Mouse (Mus musculus): ENCODE results near the gene Zfp760.
A peak's percentile ranks its signal among the peaks of the same experiment; 100 is the strongest.
"Not testable (repeated sequence)": the region's sequence is repeated elsewhere in the genome, so short reads cannot be mapped to it uniquely, and the experiment has no call there.

The Zfp760 gene

DNA sequence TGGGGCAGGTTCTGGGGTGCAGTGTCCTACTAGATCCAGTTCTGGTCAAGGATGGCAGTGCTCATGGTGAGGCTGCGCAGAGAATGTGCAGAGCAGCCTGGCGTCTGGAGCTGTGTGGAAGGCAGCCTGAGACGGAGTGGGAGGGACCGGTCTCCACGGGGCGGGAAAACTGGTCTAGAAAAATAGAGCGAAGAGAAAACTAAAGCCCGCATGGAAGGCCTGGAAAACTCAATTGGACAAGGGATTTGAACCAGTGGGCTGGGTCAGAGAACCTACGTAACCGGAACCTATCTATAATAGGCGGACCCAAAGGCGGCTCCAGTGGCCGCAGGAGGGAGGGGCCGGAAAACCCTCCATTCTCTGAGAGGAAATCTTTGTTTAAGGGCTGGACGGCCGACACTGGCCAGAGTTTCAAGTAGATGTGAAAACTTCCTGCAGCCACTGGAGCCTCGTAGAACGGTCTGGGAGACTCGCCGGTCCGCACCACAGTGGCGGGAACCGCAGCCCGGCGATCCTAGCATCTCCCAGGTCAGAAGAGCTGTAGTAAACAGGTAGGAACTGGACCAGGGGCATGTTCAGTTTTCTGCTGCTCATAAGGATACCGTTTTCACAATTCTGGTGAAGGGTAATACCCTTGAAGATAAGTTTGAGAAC lies at the start of gene Zfp760:
Gene Zfp760 (plus strand): TSS at position 399 of the 654 bp plus-strand sequence.
- peak; percentile 6 to 23 for DNase-seq (ENCODE audit: low read depth in 2 of 2, low spot score in 2 of 2)

DNA sequence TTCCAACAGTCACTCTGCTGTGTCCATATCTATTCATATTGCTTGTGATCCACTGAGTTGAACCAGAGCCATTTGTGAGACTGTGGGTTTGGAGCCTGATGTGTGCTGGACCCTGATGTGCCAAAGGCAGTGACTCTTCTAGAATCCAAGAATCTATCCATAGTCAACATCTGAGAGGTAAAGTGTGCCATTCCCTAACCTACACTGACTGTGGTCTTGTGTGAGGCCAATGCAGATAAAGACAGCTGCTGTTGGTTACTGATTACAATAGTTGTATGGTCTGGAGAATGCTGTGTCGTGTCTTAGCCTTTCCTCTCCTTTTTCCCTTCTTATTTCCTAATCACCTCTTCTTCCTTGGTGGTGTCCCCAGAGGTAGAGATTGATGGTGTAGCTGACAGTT lies 28.7 kb upstream of the Zfp760 start:
- DNase-seq (ENCODE audit: low read depth in 2 of 2, low spot score in 2 of 2): not testable (repeated sequence)

DNA sequence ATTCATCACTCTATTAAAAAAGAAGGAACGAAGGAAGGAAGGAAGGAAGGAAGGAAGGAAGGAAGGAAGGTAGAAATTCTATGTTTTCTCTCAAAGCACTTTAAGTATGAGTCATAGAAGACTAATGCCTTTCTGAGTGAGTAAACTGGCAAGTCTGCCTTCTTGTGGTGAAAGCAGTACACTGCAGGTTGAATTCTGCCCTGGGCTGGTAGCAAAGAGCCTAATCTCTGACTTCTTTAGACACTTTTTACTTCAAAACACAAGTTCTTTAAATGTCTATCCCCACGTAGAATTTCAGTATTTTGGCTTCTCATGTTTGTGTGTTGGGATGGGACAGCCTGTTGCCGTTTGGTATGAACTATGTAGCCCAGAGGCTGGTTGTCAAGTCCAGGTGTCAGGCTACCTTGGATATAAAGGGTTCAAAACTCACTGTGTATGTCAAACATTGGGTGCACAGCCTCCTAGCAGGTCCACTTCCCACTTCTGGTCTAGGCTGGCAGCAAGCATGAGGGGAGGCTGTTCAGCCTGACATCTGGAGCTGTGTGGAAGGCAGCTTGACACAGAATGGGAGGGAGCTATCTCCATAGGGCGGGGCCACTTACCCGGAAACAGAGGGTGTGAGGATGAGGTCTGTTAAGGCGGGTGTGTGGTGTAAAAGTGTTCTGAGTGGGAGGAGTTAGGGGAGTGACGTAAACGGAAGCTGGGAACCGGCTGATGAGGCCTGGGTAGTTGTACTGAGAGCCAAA lies 28.1 kb upstream of the Zfp760 start:
- peak; percentile 89 to 92 for DNase-seq (ENCODE audit: low read depth in 2 of 2, low spot score in 2 of 2)

DNA sequence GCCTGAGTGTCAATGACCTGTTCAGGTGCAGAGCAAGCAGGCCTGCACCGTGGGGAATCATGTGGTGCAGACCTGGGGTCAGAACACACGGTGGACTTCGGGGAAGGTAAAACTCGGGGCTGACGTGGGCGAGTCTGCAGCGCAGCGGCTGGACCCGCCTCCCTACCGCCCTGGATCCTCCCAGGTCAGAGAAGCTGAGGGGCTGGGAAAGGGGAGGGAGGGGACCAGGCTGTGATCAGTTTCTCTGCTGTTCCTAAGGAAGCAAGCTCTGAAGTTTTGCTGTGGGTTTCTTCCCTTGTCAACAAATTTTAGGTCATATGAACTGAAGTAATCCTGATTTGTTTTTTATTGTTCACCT lies 27.5 kb upstream of the Zfp760 start:
- DNase-seq (ENCODE audit: low read depth in 2 of 2, low spot score in 2 of 2): not testable (repeated sequence)

DNA sequence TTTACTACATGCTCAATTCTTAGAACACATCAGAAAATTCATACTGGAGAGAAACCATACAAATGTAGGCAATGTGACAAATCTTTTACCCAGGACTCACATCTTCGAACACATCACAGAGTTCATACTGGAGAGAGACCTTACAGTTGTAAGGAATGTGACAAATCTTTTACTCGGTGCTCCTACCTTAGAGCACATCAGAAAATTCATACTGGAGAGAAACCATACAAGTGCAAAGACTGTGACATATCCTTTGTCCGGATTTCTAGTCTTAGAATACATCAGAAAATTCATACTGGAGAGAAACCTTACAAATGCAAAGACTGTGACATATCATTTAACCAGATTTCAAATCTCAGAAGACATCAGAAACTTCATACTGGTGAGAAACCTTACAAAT lies 16.0 kb upstream of the Zfp760 start, which contains the start of gene Gm10226:
Gene Gm10226 (plus strand): TSS at position 301 of the 400 bp plus-strand sequence.
- no peak for DNase-seq (ENCODE audit: low read depth in 2 of 2, low spot score in 2 of 2)

DNA sequence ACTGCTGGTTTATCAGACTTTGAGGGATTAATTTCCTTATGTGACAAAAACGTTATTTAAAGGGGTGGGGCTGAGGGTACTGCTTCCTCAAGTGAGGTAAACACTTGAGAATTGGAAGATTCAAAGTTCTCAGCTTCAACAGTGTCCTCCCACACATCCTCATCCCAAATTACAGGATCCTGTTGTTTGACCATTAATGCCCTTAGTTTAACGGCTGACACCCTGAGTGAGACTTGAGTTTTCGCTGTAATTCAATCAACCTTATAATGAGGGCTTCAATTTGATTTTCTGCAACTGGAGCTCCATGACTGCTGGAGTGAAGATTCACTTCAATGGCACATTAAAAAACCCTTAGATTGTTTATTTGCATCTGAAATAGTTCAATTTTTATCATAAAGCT lies 14.2 kb upstream of the Zfp760 start:
- no peak for DNase-seq (ENCODE audit: low read depth in 2 of 2, low spot score in 2 of 2)

DNA sequence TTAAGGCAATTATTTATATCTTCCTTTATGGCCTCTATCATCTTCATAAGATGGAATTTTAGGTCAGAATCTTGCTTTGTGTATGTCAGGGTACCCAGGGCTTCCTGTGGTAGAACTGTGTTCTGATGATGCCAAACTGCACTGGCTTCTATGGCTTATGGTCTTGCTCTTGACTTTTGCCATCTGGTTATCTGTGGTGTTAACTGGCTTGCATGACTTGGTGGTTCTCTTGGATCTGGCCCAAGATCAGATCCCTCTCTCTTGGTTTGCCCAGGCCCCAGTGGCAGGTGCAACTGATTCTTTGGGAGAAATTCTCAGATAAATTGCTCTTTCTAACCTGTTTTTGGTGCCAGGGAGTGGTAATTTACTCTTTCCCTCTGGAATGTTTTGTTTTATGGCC lies 11.5 kb upstream of the Zfp760 start:
- no peak for DNase-seq (ENCODE audit: low read depth in 2 of 2, low spot score in 2 of 2)

DNA sequence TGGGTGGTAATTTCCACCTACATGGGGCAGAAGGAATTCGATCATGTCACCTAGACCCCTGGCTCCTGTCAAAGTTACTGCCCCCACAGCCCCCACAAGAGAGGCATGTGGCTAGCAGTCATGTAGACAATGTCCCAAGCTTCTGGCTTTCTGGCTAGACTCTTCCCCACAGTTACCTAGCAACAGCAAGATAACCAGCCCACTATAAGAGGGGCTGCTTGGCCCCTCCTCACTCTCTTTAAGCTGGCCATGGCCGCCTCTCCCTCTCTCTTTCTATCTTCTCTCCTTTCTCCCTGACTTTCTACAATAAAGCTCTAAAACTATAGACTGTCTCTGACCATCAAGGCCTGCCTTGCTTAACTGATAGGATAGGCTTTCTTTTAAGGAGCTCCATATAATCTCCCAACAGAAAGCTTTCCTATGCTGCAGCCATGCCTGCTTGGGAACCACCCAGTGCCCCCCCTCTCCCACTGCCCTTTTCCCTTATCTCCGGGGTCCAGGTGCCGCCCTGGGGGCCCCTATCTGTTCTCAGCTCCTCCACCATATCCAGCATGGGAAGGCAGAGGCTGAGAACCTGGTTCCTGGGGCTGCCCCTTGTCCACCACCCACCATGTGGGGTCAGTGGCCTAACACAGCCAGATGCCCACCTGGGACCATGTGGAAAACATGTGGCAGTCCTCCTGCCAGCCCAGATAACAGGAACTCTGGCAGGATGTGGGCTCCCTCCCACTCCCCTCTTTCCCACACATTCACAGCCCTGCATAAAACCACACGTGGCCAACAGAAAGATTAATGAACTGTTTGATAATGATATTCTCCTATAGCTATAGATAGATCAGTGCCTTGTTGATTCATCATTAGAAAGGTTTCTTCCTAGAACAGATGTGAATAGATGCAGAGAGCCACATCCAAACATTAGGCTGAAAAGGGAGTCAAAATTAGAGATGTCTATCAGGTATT lies 5.0 kb upstream of the Zfp760 start:
- no peak for DNase-seq (ENCODE audit: low read depth in 2 of 2, low spot score in 2 of 2)

DNA sequence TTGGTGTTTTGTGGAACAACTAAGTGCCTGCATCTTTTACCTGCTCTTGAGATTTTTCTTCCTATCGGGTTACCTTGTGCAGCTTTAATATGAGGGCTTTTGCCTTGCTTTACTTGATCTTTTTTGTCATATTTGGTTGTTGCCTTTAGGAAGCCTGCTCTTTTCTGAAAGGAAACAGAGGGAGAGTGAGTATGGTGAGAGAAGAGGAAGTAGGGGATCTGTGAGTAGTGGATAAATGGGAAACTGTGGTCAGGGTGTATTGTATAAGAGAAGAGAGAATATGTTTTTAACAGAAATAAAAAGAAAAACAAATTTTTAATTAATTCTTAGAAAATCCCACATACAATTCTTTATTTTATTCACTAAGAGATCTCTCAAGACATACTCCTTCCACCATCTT lies 4.1 kb upstream of the Zfp760 start:
- no peak for DNase-seq (ENCODE audit: low read depth in 2 of 2, low spot score in 2 of 2)

DNA sequence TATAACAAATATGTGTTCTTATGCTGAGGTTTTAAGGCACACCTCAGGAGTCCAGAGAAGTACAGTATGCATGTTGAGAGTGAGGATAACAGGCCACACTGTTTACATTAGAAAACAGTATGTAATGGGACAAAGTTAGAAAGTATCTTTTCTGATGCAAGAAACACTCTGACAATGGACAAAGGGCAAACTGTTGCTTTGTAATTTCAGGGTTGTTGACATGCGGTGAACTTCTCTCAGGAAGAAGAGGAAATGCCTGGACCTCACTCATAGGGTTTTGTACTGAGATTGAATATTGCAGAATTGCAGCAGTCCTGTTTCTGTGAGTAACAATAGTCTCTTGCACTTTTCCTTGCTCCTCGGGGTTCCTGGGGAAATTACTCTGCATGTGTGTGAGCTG lies 860 bp downstream of the Zfp760 start:
- no peak for DNase-seq (ENCODE audit: low read depth in 2 of 2, low spot score in 2 of 2)

DNA sequence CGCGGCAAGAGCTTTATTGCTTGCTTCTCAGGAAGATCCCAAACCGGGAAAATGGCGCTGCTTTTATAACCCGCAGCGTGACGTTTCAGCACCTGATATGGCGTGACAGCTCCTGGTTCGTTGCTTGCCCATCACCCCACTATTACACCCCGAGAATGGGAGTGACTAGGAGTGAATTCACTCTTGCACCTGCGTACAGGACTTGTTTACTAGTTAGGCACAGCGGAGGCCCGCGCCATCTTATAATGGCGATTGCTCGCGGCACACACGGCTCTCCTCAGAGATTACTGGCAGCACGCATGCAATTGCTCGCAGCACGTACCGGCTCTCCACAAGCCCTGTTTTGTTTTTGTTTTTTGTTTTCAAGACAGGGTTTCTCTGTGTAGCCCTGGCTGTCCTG lies 23.0 kb downstream of the Zfp760 start, which contains the start of gene Zfp229:
Gene Zfp229 (plus strand): TSS at position 301 of the 400 bp plus-strand sequence.
- DNase-seq (ENCODE audit: low read depth in 2 of 2, low spot score in 2 of 2): not testable (repeated sequence)

DNA sequence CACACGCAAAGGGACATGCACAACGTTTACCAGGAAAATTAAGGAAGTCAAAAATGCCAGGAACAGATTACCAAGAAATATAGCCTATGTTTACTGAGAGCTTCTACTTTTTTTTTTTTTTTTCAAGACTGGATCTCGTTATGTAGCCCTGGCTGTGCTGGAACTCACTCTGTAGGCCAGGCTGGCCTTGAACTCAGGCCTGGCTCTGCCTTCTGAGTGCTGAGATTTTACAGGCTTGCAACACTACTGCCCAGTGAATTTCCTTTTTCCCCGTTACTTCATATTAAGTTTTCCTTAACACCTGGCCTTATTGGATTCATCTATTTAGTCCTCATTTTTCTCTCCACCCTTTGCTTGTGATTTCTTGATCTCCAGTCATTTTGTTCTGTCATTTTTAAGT lies 25.5 kb downstream of the Zfp760 start:
- DNase-seq (ENCODE audit: low read depth in 2 of 2, low spot score in 2 of 2): no peak

DNA sequence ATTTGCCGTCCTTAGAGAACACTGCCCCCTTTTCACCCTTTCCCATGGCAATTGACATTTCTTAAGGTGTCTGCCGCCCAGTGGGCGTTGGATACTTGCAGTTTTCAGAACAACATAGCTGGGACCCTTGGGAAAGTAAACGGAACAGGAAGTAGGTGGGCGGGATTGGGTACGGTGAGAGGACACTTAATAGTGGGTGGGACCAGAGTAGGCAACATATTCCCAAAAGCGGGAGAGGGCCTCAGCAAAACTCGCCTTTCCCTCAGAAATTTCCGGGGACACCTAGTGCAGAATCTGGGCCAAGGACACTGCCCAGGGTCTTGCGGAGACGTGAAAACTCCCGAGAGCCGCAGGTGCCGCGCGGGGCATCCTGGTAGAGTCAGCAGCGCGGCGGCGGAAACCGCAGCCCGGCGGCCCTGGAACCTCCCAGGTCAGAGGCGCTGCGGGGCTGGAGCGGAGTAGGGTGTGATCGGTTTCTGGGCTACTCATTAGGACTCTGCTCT lies 26.0 kb downstream of the Zfp760 start:
- peak; percentile 17 to 47 for DNase-seq (ENCODE audit: low read depth in 2 of 2, low spot score in 2 of 2)

DNA sequence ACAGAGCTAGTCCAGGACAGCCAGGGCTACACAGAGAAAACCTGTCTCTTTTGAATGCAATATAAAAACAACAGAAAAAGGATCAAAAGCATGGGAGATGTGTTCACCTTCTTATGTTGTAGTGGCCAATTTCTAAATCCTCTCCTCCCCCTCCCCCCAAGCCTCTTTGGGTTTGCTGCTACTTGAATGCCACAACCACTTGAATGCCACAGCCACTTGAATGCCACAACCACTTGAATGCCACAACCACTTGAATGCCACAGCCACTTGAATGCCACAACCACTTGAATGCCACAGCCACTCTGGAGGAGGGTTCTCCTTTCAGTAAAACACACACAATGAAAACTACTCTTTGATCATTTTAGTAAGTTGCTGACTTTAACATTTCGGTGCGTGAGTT lies 45.2 kb downstream of the Zfp760 start:
- DNase-seq (ENCODE audit: low read depth in 2 of 2, low spot score in 2 of 2): no peak

DNA sequence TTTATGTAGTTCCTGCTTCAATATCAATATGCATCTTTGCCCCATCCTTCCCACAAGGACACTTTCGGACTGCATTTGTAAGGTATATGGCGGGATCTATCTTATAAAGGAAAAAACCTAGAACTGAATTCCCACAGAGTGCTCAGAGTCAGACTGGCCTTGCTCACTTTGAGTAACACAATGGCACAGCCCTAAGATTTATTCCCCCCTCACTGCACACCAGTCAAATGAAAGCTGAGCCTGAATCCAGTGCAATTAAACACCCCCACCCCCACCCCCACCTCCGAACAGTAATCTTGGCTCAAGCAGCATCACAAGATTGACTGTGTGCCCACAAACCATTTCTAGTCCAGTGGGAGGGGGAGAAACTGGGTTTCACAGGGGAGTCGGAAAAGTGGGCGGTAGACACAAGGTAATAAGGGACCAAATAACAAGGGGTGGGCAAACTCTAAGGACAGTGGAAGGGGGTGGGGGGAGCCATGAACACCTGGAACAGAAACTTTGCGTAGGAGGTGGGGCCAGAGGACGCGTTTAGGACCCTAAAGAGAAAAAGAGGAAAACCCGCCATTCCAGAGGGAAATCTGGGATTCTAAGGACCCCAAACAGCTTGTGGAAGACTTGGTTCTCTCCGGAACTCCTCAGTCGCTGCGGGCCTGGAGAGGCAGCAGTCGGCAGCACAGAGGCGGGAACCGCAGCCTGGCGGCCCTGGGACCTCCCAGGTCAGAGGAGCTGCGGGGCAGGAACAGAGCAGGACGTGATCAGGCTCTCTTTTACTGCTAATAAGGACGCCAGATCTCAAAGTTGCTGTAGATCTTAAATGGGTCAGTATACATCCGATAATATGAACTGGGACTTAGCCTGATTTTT lies 46.0 kb downstream of the Zfp760 start:
- DNase-seq (ENCODE audit: low read depth in 2 of 2, low spot score in 2 of 2): no peak

DNA sequence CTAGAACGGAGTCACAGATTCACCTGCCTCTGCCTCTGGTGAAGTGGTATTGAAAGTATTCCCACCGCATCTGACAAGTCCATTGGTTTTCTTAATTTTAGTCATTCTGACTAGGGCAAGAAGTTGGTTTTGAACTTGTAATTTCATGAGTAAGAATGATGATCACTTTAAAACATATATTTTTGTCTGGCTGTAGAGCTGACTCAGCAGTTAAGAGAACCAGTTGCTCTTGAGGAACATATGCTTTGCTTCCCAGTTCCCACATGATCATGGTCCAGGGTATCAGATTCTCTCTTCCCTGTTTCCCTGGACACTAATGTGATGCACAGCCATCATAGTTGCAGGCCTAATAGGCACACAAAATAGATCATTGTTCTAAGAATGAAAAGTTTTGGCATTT lies 62.8 kb downstream of the Zfp760 start:
- DNase-seq (ENCODE audit: low read depth in 2 of 2, low spot score in 2 of 2): no peak

Data from CD8-positive naive resting alpha-beta T cell, adult 2 months (primary cell).